Mouse (Mus musculus) C2C12 (cell line): ENCODE data around the gene Prkg1. TPM values are rescaled to one million over a fixed set of nuclear protein-coding genes. Genes with fewer than 3 reads are reported as not detected.

Source experiments
- H3K27me3 ChIP-seq: one replicate; pipeline ENCODE4 v1.6.1; 2011; ENCODE audit not compliant: control insufficient read depth, insufficient read depth, insufficient read length
- H3K36me3 ChIP-seq: one replicate; pipeline ENCODE4 v1.6.1; 2011; ENCODE audit not compliant: control insufficient read depth, insufficient read depth
- H3K4me3 ChIP-seq: one replicate; pipeline ENCODE4 v1.5.1; 2011; ENCODE audit warnings: mild to moderate bottlenecking, control low read depth; ENCODE audit not compliant: poor library complexity, insufficient read depth, severe bottlenecking
- H3K79me2 ChIP-seq: one replicate; pipeline ENCODE4 v1.6.1; 2011; ENCODE audit not compliant: control insufficient read depth, insufficient read depth
- H3K79me3 ChIP-seq: one replicate; pipeline ENCODE4 v1.6.1; 2011; ENCODE audit warnings: low read depth, control low read depth
- H3ac ChIP-seq: one replicate; pipeline ENCODE3; 2011; ENCODE audit warnings: low read depth; ENCODE audit not compliant: control insufficient read depth, insufficient read length
- CEBPB ChIP-seq: IDR thresholded peaks from one replicate; pipeline ENCODE4 v1.6.1; 2011; ENCODE audit warnings: low read depth, mild to moderate bottlenecking, control low read depth, moderate library complexity
- CTCF ChIP-seq: IDR thresholded peaks from one replicate; pipeline ENCODE4 v1.5.1; 2011; ENCODE audit not compliant: control insufficient read depth, insufficient read depth, insufficient read length
- FOSL1 ChIP-seq: IDR thresholded peaks from one replicate; pipeline ENCODE4 v1.8.0; 2011; ENCODE audit warnings: mild to moderate bottlenecking, low read length; ENCODE audit not compliant: poor library complexity, insufficient read depth, severe bottlenecking
- MAX ChIP-seq: IDR thresholded peaks from one replicate; pipeline ENCODE4 v1.6.1; 2011; ENCODE audit warnings: mild to moderate bottlenecking, control low read depth
- MYOD1 ChIP-seq: IDR thresholded peaks from one replicate; pipeline ENCODE4 v1.6.1; 2011; ENCODE audit warnings: low read depth; ENCODE audit not compliant: control insufficient read depth, insufficient read length
- MYOG ChIP-seq: IDR thresholded peaks from one replicate; pipeline ENCODE4 v1.6.1; 2011; ENCODE audit not compliant: control insufficient read depth, insufficient read length; ENCODE audit errors: extremely low read depth
- USF1 ChIP-seq: IDR thresholded peaks from one replicate; pipeline ENCODE4 v1.6.1; 2011; ENCODE audit warnings: low read depth, mild to moderate bottlenecking, control low read depth, moderate library complexity
- polyA plus RNA-seq: library from polyadenylated mRNA; unstranded; fragments of >200 nt; fragmentation: generic; extraction: Trizol; gene quantifications from one replicate; pipeline ENCODE4 v1.2.1, GENCODE M21; 2012; ENCODE audit warnings: missing spikeins

Prkg1 gene
- polyA plus RNA-seq, 1 experiment = 0.47 TPM

DNA sequence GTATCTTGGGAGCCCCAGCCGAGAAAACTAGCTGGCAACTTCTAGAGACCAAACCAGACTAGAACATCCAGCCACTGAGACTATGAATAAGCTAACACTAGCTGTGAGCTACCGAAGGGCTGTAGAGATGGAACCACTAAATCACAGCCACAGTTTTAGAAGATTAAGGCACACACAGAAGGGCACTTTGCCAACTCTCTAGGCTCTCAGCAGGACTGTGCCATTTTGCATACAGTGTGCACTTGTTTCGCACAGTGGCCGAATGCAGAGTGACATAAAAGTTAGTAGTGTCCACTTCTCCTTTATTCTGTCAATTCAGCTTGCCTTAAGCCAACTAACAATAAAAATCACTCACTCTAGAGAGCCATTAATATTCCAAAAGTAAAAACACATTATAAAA, 774.4 kb downstream of the Prkg1 start:
- Histone ChIP-seq H3K79me3 (no peaks in the 10 kb centered on the region), H3K4me3 (no peak overlapping the region), H3ac (no peak overlapping the region), H3K36me3 (no peaks in the 10 kb centered on the region), H3K27me3 (no peaks in the 10 kb centered on the region), H3K79me2 (no peaks in the 10 kb centered on the region)
- TF ChIP-seq CEBPB (no peak), MAX (no peak), USF1 (no peak), MYOG (no peak), CTCF (no peak), FOSL1 (no peak), MYOD1 (no peak)

DNA sequence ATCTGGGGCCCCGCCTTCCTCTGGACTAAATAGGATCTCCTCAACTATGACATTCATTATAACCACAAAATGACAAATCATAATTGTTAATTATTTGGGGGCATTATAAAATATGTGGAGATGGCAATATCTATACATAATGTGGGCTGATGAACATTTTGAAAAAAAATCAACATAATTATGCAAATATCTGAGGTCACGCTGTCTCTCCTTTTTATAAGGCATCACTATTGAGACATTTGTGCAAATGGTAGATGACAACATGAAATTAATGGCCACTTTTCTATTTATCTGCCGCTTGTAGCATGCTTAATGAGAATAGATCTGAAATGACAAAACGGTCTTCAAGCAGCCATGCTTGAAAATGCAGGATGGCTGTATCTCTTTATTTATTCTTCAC, 782.4 kb downstream of the Prkg1 start:
- Histone ChIP-seq H3K36me3 (no peaks in the 10 kb centered on the region), H3ac (no peak overlapping the region), H3K79me2 (no peaks in the 10 kb centered on the region), H3K27me3 (no peaks in the 10 kb centered on the region), H3K4me3 (no peak overlapping the region), H3K79me3 (no peaks in the 10 kb centered on the region)
- TF ChIP-seq MAX (no peak), CEBPB (no peak), FOSL1 (no peak), USF1 (no peak), MYOD1 (no peak), CTCF (no peak), MYOG (no peak)

- H3K4me3 ChIP-seq = no peak overlapping the region
- TF ChIP-seq MYOG = no peak
- no peak for TF ChIP-seq MYOD1
- no peak for TF ChIP-seq MAX
- no peak for TF ChIP-seq CTCF
- no peak for TF ChIP-seq CEBPB
- no peaks in the 10 kb centered on the region for H3K27me3 ChIP-seq
- H3K79me2 ChIP-seq = no peaks in the 10 kb centered on the region
- no peaks in the 10 kb centered on the region for H3K79me3 ChIP-seq
- no peak overlapping the region for H3ac ChIP-seq
- no peaks in the 10 kb centered on the region for H3K36me3 ChIP-seq
Measured at GRCm38 (mm10) chr19:30978096-30978495, 786.7 kb downstream of the Prkg1 start.

GRCm38 (mm10) chr19:30950610-30951009, 814.2 kb downstream of the Prkg1 start:
- no peaks in the 10 kb centered on the region for H3K79me2 ChIP-seq
- TF ChIP-seq CEBPB (no peak), CTCF (no peak), MYOG (no peak), USF1 (no peak), MYOD1 (no peak), FOSL1 (no peak), MAX (no peak)
- H3K27me3 ChIP-seq = no peaks in the 10 kb centered on the region
- H3K4me3 ChIP-seq = no peak overlapping the region
- no peaks in the 10 kb centered on the region for H3K79me3 ChIP-seq
- no peak overlapping the region for H3ac ChIP-seq
- H3K36me3 ChIP-seq = no peaks in the 10 kb centered on the region

DNA sequence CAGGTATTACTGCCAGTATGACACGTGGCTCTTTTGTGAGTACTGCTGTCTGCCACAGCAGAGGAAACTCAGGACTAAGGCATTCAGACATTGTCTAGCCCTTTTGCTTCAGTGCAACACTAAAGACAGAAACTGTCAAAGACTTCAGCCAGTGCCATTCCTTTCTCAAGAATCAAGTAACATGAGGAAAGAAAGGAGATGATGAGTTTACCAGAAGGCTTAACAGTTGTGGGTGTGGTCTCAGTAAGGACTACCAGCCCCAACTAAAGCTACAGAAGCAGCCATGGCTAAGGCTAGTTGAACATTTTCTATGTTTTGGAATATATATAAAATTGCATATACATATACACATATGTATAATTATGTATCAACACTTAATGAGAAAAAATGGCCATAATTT, 816.6 kb downstream of the Prkg1 start:
- H3K79me2 ChIP-seq = no peaks in the 10 kb centered on the region
- no peaks in the 10 kb centered on the region for H3K36me3 ChIP-seq
- no peak overlapping the region for H3K4me3 ChIP-seq
- TF ChIP-seq CEBPB (no peak), FOSL1 (no peak), CTCF (no peak), MAX (no peak), MYOD1 (no peak), MYOG (no peak), USF1 (no peak)
- H3K79me3 ChIP-seq = no peaks in the 10 kb centered on the region
- H3ac ChIP-seq = no peak overlapping the region
- no peaks in the 10 kb centered on the region for H3K27me3 ChIP-seq

GRCm38 (mm10) chr19:30942369-30942992, 822.4 kb downstream of the Prkg1 start:
- H3ac ChIP-seq = no peak overlapping the region
- H3K79me2 ChIP-seq = no peaks in the 10 kb centered on the region
- no peaks in the 10 kb centered on the region for H3K27me3 ChIP-seq
- no peaks in the 10 kb centered on the region for H3K79me3 ChIP-seq
- TF ChIP-seq MYOG = no peak
- H3K4me3 ChIP-seq = no peak overlapping the region
- no peaks in the 10 kb centered on the region for H3K36me3 ChIP-seq
